8 mouse cellular contexts compared by ENCODE assay signal in genomic region chr19:8898576-8898975, GRCm38 (mm10). TPM values are rescaled to one million over a fixed set of nuclear protein-coding genes. Genes with fewer than 3 reads are reported as not detected.
A peak's percentile ranks its signal among the peaks of the same experiment; 100 is the strongest.
DNase-seq lines count a peak whose midpoint lies in the region; ATAC-seq lines count a peak whose summit lies in the region.

No protein-coding gene starts in this region.

- peak overlapping the region; percentile 78 to 90 for H3K27ac ChIP-seq in heart, embryonic 14.5 days (replicated peaks in 1 of 2; ENCODE audit: control insufficient read depth in 1 of 2, insufficient read depth in 1 of 2, low read depth in 2 of 2, low read length in 2 of 2)
- H3K27ac ChIP-seq in forebrain, embryonic 10.5 days: peak overlapping the region; percentile 96
- peak overlapping the region; percentile 90 for H3K27ac ChIP-seq in liver, embryonic 15.5 days (replicated peaks)

- peak overlapping the region; percentile 99 for H3K9ac ChIP-seq in heart, embryonic 14.5 days (ENCODE audit: low read length)
- H3K9ac ChIP-seq in liver, embryonic 15.5 days: peak overlapping the region; percentile 91

- H3K4me3 ChIP-seq in heart, embryonic 14.5 days (ENCODE audit: control insufficient read depth in 1 of 2, insufficient read depth in 1 of 2, low read depth in 1 of 2, low read length in 2 of 2): peak overlapping the region; percentile 81 to 98
- peak overlapping the region; percentile 94 for H3K4me3 ChIP-seq in forebrain, embryonic 10.5 days
- H3K4me3 ChIP-seq in liver, embryonic 15.5 days (replicated peaks): peak overlapping the region; percentile 86

- peaks cover 8 to 22% of the 10 kb centered on the region in 2 experiments; a peak in 3 of 4 replicates for H3K4me1 ChIP-seq in heart, embryonic 14.5 days (ENCODE audit: control insufficient read depth in 2 of 2, insufficient read depth in 2 of 2, low read length in 2 of 2)
- H3K4me1 ChIP-seq in forebrain, embryonic 10.5 days: peaks cover 41% of the 10 kb centered on the region
- peaks cover 61% of the 10 kb centered on the region for H3K4me1 ChIP-seq in liver, embryonic 15.5 days (replicated peaks)

- H3K27me3 ChIP-seq in heart, embryonic 14.5 days (ENCODE audit: control insufficient read depth, insufficient read depth, low read length): no peaks in the 10 kb centered on the region
- no peaks in the 10 kb centered on the region for H3K27me3 ChIP-seq in forebrain, embryonic 10.5 days (ENCODE audit: poor library complexity, severe bottlenecking)
- H3K27me3 ChIP-seq in liver, embryonic 15.5 days: no peaks in the 10 kb centered on the region

- 4% methylated on average over 13 of the region's 13 CpGs for WGBS in heart, embryonic 14.5 days
- WGBS in forebrain, embryonic 10.5 days: 17% methylated on average over 13 of the region's 13 CpGs
- 3% methylated on average over 13 of the region's 13 CpGs for WGBS in liver, embryonic 15.5 days (ENCODE audit: insufficient replicate concordance)

- no peaks in the 10 kb centered on the region for H3K9me3 ChIP-seq in heart, embryonic 14.5 days (ENCODE audit: control insufficient read depth, low read length)
- H3K9me3 ChIP-seq in forebrain, embryonic 10.5 days: no peaks in the 10 kb centered on the region
- no peaks in the 10 kb centered on the region for H3K9me3 ChIP-seq in liver, embryonic 15.5 days (replicated peaks)

- peaks cover 43% of the 10 kb centered on the region for H3K36me3 ChIP-seq in heart, embryonic 14.5 days (ENCODE audit: control insufficient read depth, insufficient read depth, low read length)
- peaks cover 69% of the 10 kb centered on the region for H3K36me3 ChIP-seq in forebrain, embryonic 10.5 days (replicated peaks)
- peaks cover 53% of the 10 kb centered on the region for H3K36me3 ChIP-seq in liver, embryonic 15.5 days (replicated peaks)

- no peak for ATAC-seq in heart, embryonic 14.5 days (ENCODE audit: insufficient number of reproducible peaks, insufficient read depth, low FRiP score, low read depth)
- no peak for ATAC-seq in liver, embryonic 15.5 days (ENCODE audit: insufficient read depth)

- DNase-seq in heart, adult 11 months: no peak
- peak; percentile 38 for DNase-seq in CD4-positive helper T cell, adult 2 months (ENCODE audit: low read depth, low spot score)
- DNase-seq in forebrain, embryonic 10.5 days (ENCODE audit: extremely low spot score, low spot score): no peak
- DNase-seq in Muller cell, postnatal 12 days (ENCODE audit: inconsistent ontology term): no peak
- no peak for DNase-seq in right cerebral cortex, adult 2 months (ENCODE audit: low spot score in 2 of 2)
- no peak for DNase-seq in layer of hippocampus, postnatal 14 days (ENCODE audit: low spot score in 2 of 2)

- peak overlapping the region; percentile 93 for H3K4me2 ChIP-seq in heart, embryonic 14.5 days (ENCODE audit: low read length)
- peak overlapping the region; percentile 81 for H3K4me2 ChIP-seq in liver, embryonic 15.5 days

RNA-seq across cellular contexts. Expression of gene Ganab, which starts 0.7 kb away (rescaled TPM):
- 48.0 and 54.6 TPM in 2 replicates for polyA plus RNA-seq in heart, embryonic 14.5 days (2014; fragmentation: Nextera tagmentation; extraction: Ambion mirVana)
- 118 and 121 TPM in 2 replicates for polyA plus RNA-seq in forebrain, embryonic 10.5 days (2016; fragmentation: Nextera tagmentation; extraction: Ambion mirVana)
- 44.8 and 49.6 TPM in 2 replicates for polyA plus RNA-seq in liver, embryonic 15.5 days (2015; fragmentation: Nextera tagmentation; extraction: Ambion mirVana)
- 100 to 1,000 TPM; 111 to 114 TPM for total RNA-seq in layer of hippocampus, postnatal 14 days (2021)

RNA-seq across cellular contexts. Expression of gene Ints5, which starts 5.8 kb away (rescaled TPM):
- polyA plus RNA-seq in heart, embryonic 14.5 days (2014; fragmentation: Nextera tagmentation; extraction: Ambion mirVana): 18.2 TPM in 2 replicates
- 59.9 and 61.4 TPM in 2 replicates for polyA plus RNA-seq in forebrain, embryonic 10.5 days (2016; fragmentation: Nextera tagmentation; extraction: Ambion mirVana)
- polyA plus RNA-seq in liver, embryonic 15.5 days (2015; fragmentation: Nextera tagmentation; extraction: Ambion mirVana): 21.6 and 26.2 TPM in 2 replicates
- total RNA-seq in layer of hippocampus, postnatal 14 days (2021): 10 to 100 TPM; 22.0 to 25.4 TPM

RNA-seq across cellular contexts. Expression of gene Gm49416, which starts 9.8 kb away (rescaled TPM):
- not detected in 2 replicates for polyA plus RNA-seq in heart, embryonic 14.5 days (2014; fragmentation: Nextera tagmentation; extraction: Ambion mirVana)
- polyA plus RNA-seq in forebrain, embryonic 10.5 days (2016; fragmentation: Nextera tagmentation; extraction: Ambion mirVana): 0.20 and 0.37 TPM in 2 replicates
- polyA plus RNA-seq in liver, embryonic 15.5 days (2015; fragmentation: Nextera tagmentation; extraction: Ambion mirVana): 0.29 TPM in 1 of 2 replicates, not detected in the other
- total RNA-seq in layer of hippocampus, postnatal 14 days (2021): 1 to 10 TPM in 1 of 2 experiments, not detected in 1; 1.1 TPM

RNA-seq across cellular contexts. Expression of gene 1810009A15Rik, which starts 9.9 kb away (rescaled TPM):
- 53.7 and 55.8 TPM in 2 replicates for polyA plus RNA-seq in heart, embryonic 14.5 days (2014; fragmentation: Nextera tagmentation; extraction: Ambion mirVana)
- polyA plus RNA-seq in forebrain, embryonic 10.5 days (2016; fragmentation: Nextera tagmentation; extraction: Ambion mirVana): 178 and 183 TPM in 2 replicates
- polyA plus RNA-seq in liver, embryonic 15.5 days (2015; fragmentation: Nextera tagmentation; extraction: Ambion mirVana): 46.8 and 49.0 TPM in 2 replicates
- total RNA-seq in layer of hippocampus, postnatal 14 days (2021): 10 to 100 TPM; 24.4 to 26.1 TPM

RNA-seq across cellular contexts. Expression of gene Gm49403, which starts 14.8 kb away (rescaled TPM):
- not detected in 2 replicates for polyA plus RNA-seq in heart, embryonic 14.5 days (2014; fragmentation: Nextera tagmentation; extraction: Ambion mirVana)
- not detected in 2 replicates for polyA plus RNA-seq in forebrain, embryonic 10.5 days (2016; fragmentation: Nextera tagmentation; extraction: Ambion mirVana)
- polyA plus RNA-seq in liver, embryonic 15.5 days (2015; fragmentation: Nextera tagmentation; extraction: Ambion mirVana): not detected in 2 replicates
- total RNA-seq in layer of hippocampus, postnatal 14 days (2021): not detected
